Mouse (Mus musculus) midbrain, embryonic 14.5 days (tissue): ENCODE data around the gene Erg. TPM values are rescaled to one million over a fixed set of nuclear protein-coding genes. Genes with fewer than 3 reads are reported as not detected.

ENCODE experiments used
- ATAC-seq: fragments of 200-750 bp; cut with Nextera tagmentation; 2 replicates; pipeline ENCODE4 v1.8.0; 2017; ENCODE audit warnings: moderate number of reproducible peaks, moderate library complexity; ENCODE audit not compliant: low FRiP score, low TSS enrichment
- DNase-seq: peaks from one replicate; pipeline ENCODE4 v3.0.0-alpha.2; 2015
- H3K27ac ChIP-seq: fragments of 300-500 bp; sonication (generic); replicated peaks from 2 replicates; pipeline ENCODE4 v1.5.1; 2014; ENCODE audit warnings: mild to moderate bottlenecking, low read depth, low read length, moderate library complexity
- H3K27me3 ChIP-seq: fragments of 300-500 bp; sonication (generic); 2 replicates; pipeline ENCODE4 v1.6.1; 2014; ENCODE audit warnings: low read length, control low read depth, mixed read lengths; ENCODE audit not compliant: control insufficient read depth, insufficient read depth
- H3K36me3 ChIP-seq: fragments of 300-500 bp; sonication (generic); 2 replicates; pipeline ENCODE4 v1.6.1; 2014; ENCODE audit warnings: low read length, control low read depth; ENCODE audit not compliant: control insufficient read depth, insufficient read depth
- H3K4me1 ChIP-seq: fragments of 300-500 bp; sonication (generic); 2 replicates; pipeline ENCODE4 v1.6.1; 2014; ENCODE audit warnings: mild to moderate bottlenecking, antibody characterized with exemption, low read length, control low read depth; ENCODE audit not compliant: control insufficient read depth, insufficient read depth
- H3K4me2 ChIP-seq: fragments of 300-500 bp; sonication (generic); 2 replicates; pipeline ENCODE4 v1.6.1; 2014; ENCODE audit warnings: mild to moderate bottlenecking, low read length, moderate library complexity
- H3K4me3 ChIP-seq: fragments of 300-500 bp; sonication (generic); replicated peaks from 2 replicates; pipeline ENCODE4 v1.5.1; 2014; ENCODE audit warnings: low read depth, low read length
- H3K9ac ChIP-seq: fragments of 300-500 bp; sonication (generic); replicated peaks from 2 replicates; pipeline ENCODE4 v1.6.1; 2014; ENCODE audit warnings: mild to moderate bottlenecking, low read length, moderate library complexity
- H3K9me3 ChIP-seq: fragments of 300-500 bp; sonication (generic); 2 replicates; pipeline ENCODE4 v1.6.1; 2016; ENCODE audit warnings: low read length, control low read depth, mixed read lengths; ENCODE audit not compliant: control insufficient read depth
- WGBS: fragments of 180-500 bp; shearing (Covaris S2); extraction: QIAGEN DNeasy Blood & Tissue Kit; methylation state at CpG from one replicate; pipeline ENCODE4 v1.1.7; 2014; 5-methylcytosine and 5-hydroxymethylcytosine counted together
- polyA plus RNA-seq: library from polyadenylated mRNA; unstranded; fragments of >200 nt; fragmentation: Nextera tagmentation; extraction: Ambion mirVana; gene quantifications from 2 replicates; pipeline ENCODE4 v1.2.1, GENCODE M21; 2014

Gene Erg
- polyA plus RNA-seq, 1 experiment from 2014 or later = 1.3 TPM

DNA sequence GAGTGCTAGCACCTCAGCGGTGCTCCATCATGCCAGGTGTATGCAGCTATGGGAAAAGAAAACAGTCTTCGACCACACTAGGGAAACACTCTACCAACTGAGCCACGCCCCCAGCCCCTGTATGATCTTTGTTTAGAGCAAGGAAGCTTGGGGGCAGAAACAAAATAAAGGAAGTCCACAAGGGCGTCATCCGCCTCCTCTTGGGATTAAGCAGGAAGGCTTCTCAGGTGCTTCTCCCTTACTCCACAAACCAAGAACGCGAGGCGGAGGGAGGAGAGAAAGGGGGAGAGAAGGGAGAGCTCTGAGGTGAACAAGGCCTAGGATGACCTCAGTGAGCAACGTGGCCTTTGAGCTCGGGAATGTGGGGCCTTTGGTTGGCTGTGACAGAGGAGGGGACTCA lies 241.4 kb downstream of the Erg start:
- no peaks in the 10 kb centered on the region for H3K9me3 ChIP-seq
- no peaks in the 10 kb centered on the region for H3K27me3 ChIP-seq
- no peak overlapping the region for H3K4me2 ChIP-seq
- no peak overlapping the region for H3K27ac ChIP-seq
- no peak overlapping the region for H3K9ac ChIP-seq
- DNase-seq (no peak), ATAC-seq (no peak)
- no peaks in the 10 kb centered on the region for H3K36me3 ChIP-seq
- H3K4me1 ChIP-seq = no peaks in the 10 kb centered on the region
- no peak overlapping the region for H3K4me3 ChIP-seq
- 77% methylated on average over 10 of the region's 10 CpGs for WGBS

DNA sequence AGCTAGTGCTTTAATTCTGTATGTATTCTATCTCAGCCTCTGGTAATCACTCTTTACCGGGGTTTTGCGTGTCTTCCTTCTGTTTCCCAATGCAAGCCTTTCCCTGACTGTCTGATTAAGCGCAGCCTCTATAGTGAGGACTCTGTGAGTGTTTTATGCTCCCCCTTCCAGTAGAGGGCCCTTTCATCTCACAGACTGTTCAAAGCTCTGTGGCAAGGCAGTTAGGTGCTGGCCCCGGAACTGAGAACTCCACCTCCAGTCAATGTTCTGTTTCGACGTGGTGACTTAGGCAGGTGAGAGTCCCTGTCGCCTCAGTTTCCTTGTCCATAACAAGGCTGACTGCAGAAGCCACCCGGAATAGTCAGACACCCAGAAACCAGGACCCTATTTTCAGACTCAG lies 244.4 kb downstream of the Erg start:
- Histone ChIP-seq H3K36me3 (no peaks in the 10 kb centered on the region), H3K27me3 (no peaks in the 10 kb centered on the region), H3K4me1 (no peaks in the 10 kb centered on the region), H3K9me3 (no peaks in the 10 kb centered on the region), H3K27ac (no peak overlapping the region), H3K4me2 (no peak overlapping the region), H3K9ac (no peak overlapping the region), H3K4me3 (no peak overlapping the region)
- 75% methylated on average over 8 of the region's 8 CpGs for WGBS
- ATAC-seq (no peak), DNase-seq (peak; percentile 20)

DNA sequence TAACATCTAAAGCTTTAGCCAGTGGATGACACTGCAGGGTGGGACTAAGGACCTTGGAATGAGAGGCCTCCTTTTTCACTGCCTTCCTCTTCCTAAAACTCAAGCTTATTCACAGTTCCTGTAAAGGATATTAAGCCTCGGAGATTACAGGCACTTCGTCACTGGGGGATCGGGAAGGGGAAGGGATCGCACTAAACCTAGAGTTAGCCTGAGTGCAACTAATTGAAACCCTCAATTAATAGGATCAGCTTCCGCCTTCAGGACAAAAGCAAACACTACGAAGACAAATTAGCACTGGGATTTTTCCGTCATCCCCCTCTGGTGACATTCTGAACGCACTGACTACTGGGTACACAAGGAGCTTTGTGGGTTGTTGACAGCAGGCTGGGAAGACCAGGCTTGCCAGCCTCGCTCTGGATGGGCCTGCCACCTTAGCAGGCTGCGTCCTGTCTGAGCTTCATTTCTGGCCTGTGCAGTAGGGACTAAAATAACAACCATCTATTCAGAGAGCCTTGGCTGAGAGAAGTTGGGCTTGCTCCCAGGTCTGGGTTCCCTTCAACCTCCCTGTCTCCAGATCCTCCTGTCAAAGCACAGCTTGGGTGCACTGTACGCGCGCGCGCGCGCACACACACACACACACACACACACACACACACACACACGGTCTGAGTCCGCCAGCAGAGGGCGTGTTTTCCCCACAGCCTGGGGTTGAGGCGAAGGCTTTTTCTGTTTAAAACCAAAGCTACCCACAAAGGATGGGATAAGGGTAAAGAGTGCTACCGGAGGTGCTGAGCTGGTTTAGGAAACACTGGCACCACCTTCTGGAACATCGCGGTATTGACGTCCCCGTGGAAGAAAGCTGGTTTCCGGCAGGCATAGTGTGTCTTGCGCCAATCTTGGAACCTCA lies 245.3 kb downstream of the Erg start:
- H3K4me3 ChIP-seq = 0 out of 2 replicates have a peak overlapping the region, but pooled peaks have one; percentile 12

GRCm38 (mm10) chr16:95332159-95332558 lies 254.2 kb downstream of the Erg start:
- no peaks in the 10 kb centered on the region for H3K27me3 ChIP-seq
- WGBS = 84% methylated on average over 5 of the region's 5 CpGs
- DNase-seq (no peak), ATAC-seq (no peak)
- no peak overlapping the region for H3K27ac ChIP-seq
- no peaks in the 10 kb centered on the region for H3K36me3 ChIP-seq
- no peaks in the 10 kb centered on the region for H3K9me3 ChIP-seq
- no peak overlapping the region for H3K9ac ChIP-seq
- H3K4me2 ChIP-seq = no peak overlapping the region
- no peak overlapping the region for H3K4me3 ChIP-seq
- no peaks in the 10 kb centered on the region for H3K4me1 ChIP-seq

More for the DNA sequence above, 245.3 kb downstream of the Erg start:
- DNase-seq (peak; percentile 89), ATAC-seq (peak; percentile 82)
- no peaks in the 10 kb centered on the region for H3K4me1 ChIP-seq
- H3K9me3 ChIP-seq = no peaks in the 10 kb centered on the region
- H3K9ac ChIP-seq = no peak overlapping the region
- H3K27me3 ChIP-seq = no peaks in the 10 kb centered on the region
- peak overlapping the region; percentile 37 for H3K4me2 ChIP-seq
- no peaks in the 10 kb centered on the region for H3K36me3 ChIP-seq
- no peak overlapping the region for H3K27ac ChIP-seq
- WGBS = 24% methylated on average over 28 of the region's 28 CpGs

DNA sequence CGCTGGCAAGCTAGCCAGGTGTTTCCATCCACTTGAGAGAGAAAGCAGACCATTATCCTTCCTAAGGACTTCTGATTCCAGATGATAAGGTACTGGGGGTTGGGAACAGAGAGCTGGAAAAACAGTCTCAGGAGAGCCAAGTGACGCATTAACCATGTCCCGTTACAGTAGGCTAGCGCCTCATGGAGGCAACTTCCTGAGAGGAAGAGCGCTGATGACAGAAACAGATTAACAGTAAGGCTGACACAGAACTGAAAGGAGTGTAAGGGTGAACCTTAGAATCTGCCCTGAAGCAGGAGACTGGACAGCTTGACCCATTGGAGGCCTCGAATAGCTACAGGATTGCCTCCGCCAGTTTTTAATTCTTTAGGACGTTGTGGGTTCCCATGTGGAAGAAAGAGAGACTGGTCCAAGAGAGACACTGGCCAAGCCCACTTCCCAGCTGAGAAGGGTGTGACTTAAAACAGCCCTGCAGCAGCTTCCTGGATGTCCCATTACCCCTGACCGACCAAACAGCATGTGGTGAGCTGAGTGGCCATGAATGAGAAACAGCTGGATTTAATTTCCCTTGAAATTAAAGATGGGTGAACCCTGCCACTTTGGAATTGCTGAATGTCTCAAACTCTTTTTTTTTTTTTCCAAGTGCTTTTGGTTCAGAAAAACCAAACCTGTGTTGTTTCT lies 264.3 kb downstream of the Erg start:
- Histone ChIP-seq H3K36me3 (no peaks in the 10 kb centered on the region), H3K4me3 (no peak overlapping the region), H3K4me1 (no peaks in the 10 kb centered on the region), H3K27me3 (no peaks in the 10 kb centered on the region), H3K27ac (no peak overlapping the region), H3K9me3 (no peaks in the 10 kb centered on the region), H3K9ac (no peak overlapping the region), H3K4me2 (no peak overlapping the region)
- ATAC-seq = no peak
- DNase-seq = no peak
- WGBS = 78% methylated on average over 9 of the region's 9 CpGs

Other genes with a start within 250 kb of the Erg start
- gene Ets2, start 115.5 kb upstream of the Erg start, polyA plus RNA-seq = 11.9 and 12.4 TPM in 2 replicates